Mouse (Mus musculus) thymus, adult 2 months (tissue): ENCODE data around the gene Myo15b.

Experiments
- CTCF ChIP-seq: fragments of 200-500 bp; IDR thresholded peaks from 2 replicates; pipeline ENCODE4 v1.5.1; 2012; ENCODE audit warnings: mild to moderate bottlenecking, control low read depth, low read length, moderate library complexity, borderline replicate concordance; ENCODE audit not compliant: control insufficient read depth, poor library complexity, insufficient read depth; ENCODE audit errors: extremely low read depth
- POLR2A ChIP-seq: fragments of 200-500 bp; IDR thresholded peaks from 2 replicates; pipeline ENCODE4 v1.6.1; 2012; ENCODE audit warnings: mild to moderate bottlenecking, low read length, control low read depth, moderate library complexity; ENCODE audit not compliant: control insufficient read depth, poor library complexity, insufficient read depth; ENCODE audit errors: extremely low read depth

DNA sequence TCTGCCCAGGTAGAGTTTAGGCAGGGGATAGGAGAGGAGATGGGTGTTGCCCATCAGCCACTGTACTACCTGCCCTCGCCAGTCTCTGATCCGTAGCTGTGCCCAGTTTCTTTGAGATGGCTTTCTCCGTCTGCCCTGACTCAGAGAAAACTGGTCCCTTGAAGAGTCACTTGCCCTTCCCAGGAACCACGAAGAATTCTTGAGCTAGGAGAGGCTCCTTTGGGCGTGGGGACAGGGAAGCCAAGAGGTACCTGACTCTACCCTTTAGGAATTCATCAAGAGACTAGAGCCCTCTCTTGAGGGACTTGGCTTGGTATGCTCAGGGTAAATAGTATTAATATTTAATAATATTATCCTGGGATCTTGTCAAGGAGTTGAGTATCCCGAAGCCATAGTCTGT is 30.6 kb upstream of the Myo15b start:
- TF ChIP-seq POLR2A (no peak), CTCF (no peak)
